Mouse (Mus musculus): ENCODE data around the gene Catip. TPM values are rescaled to one million over a fixed set of nuclear protein-coding genes. Genes with fewer than 3 reads are reported as not detected.

Gene Catip
- polyA plus RNA-seq, 1 experiment from 2014 or later = 0.86 TPM

MicroRNA genes within 50 kb of the gene (microRNA counts, 519-probe panel; counts per million panel counts)
- microRNA mmu-miR-26b = 4,111 counts per million, percentile 47 among the panel's probes with 10 or more counts

Small RNA genes lying within 50 kb of the gene (microRNA-seq; reads per million reads assigned to microRNA genes)
- 9,645 reads per million, percentile 96 among the genes with 10 or more reads in this experiment for gene Mir26b

Other genes with a start within 250 kb of the Catip start
- gene Tns1, start 237.7 kb upstream of the Catip start, polyA plus RNA-seq (2014; fragmentation: Nextera tagmentation; extraction: Ambion mirVana) = 11.3 and 12.7 TPM in 2 replicates
- 0.15 and 0.22 TPM in 2 replicates for gene Rufy4, start 236.6 kb upstream of the Catip start, polyA plus RNA-seq (2014; fragmentation: Nextera tagmentation; extraction: Ambion mirVana)
- 0.07 and 0.08 TPM in 2 replicates for gene Cxcr2, start 208.1 kb upstream of the Catip start, polyA plus RNA-seq (2014; fragmentation: Nextera tagmentation; extraction: Ambion mirVana)
- not detected in 2 replicates for gene Cxcr1, start 167.5 kb upstream of the Catip start, polyA plus RNA-seq (2014; fragmentation: Nextera tagmentation; extraction: Ambion mirVana)
- 294 and 316 TPM in 2 replicates for gene Arpc2, start 126.0 kb upstream of the Catip start, polyA plus RNA-seq (2014; fragmentation: Nextera tagmentation; extraction: Ambion mirVana)
- not detected in 2 replicates for gene Gpbar1, start 83.6 kb upstream of the Catip start, polyA plus RNA-seq (2014; fragmentation: Nextera tagmentation; extraction: Ambion mirVana)
- 188 and 204 TPM in 2 replicates for gene Aamp, start 77.4 kb upstream of the Catip start, polyA plus RNA-seq (2014; fragmentation: Nextera tagmentation; extraction: Ambion mirVana)
- gene Pnkd, start 77.2 kb upstream of the Catip start, polyA plus RNA-seq (2014; fragmentation: Nextera tagmentation; extraction: Ambion mirVana) = 137 and 145 TPM in 2 replicates
- 7.3 and 7.5 TPM in 2 replicates for gene Tmbim1, start 56.5 kb upstream of the Catip start, polyA plus RNA-seq (2014; fragmentation: Nextera tagmentation; extraction: Ambion mirVana)
- 1.7 and 2.2 TPM in 2 replicates for gene Slc11a1, start 13.1 kb downstream of the Catip start, polyA plus RNA-seq (2014; fragmentation: Nextera tagmentation; extraction: Ambion mirVana)
- gene Ctdsp1, start 29.4 kb downstream of the Catip start, polyA plus RNA-seq (2014; fragmentation: Nextera tagmentation; extraction: Ambion mirVana) = 12.5 and 19.0 TPM in 2 replicates
- gene Vil1, start 47.3 kb downstream of the Catip start, polyA plus RNA-seq (2014; fragmentation: Nextera tagmentation; extraction: Ambion mirVana) = 0.17 and 0.20 TPM in 2 replicates
- 48.6 and 52.9 TPM in 2 replicates for gene Cnot9, start 143.9 kb downstream of the Catip start, polyA plus RNA-seq (2014; fragmentation: Nextera tagmentation; extraction: Ambion mirVana)
- 7.5 and 11.9 TPM in 2 replicates for gene Plcd4, start 180.8 kb downstream of the Catip start, polyA plus RNA-seq (2014; fragmentation: Nextera tagmentation; extraction: Ambion mirVana)
- gene Usp37, start 182.2 kb downstream of the Catip start, polyA plus RNA-seq (2014; fragmentation: Nextera tagmentation; extraction: Ambion mirVana) = 27.9 and 28.3 TPM in 2 replicates
- gene Zfp142, start 226.1 kb downstream of the Catip start, polyA plus RNA-seq (2014; fragmentation: Nextera tagmentation; extraction: Ambion mirVana) = 9.3 and 9.5 TPM in 2 replicates
- 22.9 and 26.4 TPM in 2 replicates for gene Bcs1l, start 226.2 kb downstream of the Catip start, polyA plus RNA-seq (2014; fragmentation: Nextera tagmentation; extraction: Ambion mirVana)
- 9.4 and 10.6 TPM in 2 replicates for gene Rnf25, start 239.3 kb downstream of the Catip start, polyA plus RNA-seq (2014; fragmentation: Nextera tagmentation; extraction: Ambion mirVana)
- 14.6 and 17.9 TPM in 2 replicates for gene Stk36, start 239.3 kb downstream of the Catip start, polyA plus RNA-seq (2014; fragmentation: Nextera tagmentation; extraction: Ambion mirVana)